Mouse (Mus musculus) testis, adult 2 months (tissue): ENCODE data around the gene Rnase11. TPM values are rescaled to one million over a fixed set of nuclear protein-coding genes. Genes with fewer than 3 reads are reported as not detected.

Experiments
- H3K27ac ChIP-seq: fragments of 200-500 bp; 2 replicates; pipeline ENCODE4 v1.5.1; 2012; ENCODE audit warnings: low read depth, low read length; ENCODE audit not compliant: control insufficient read depth, insufficient read depth
- H3K27me3 ChIP-seq: fragments of 200-500 bp; 2 replicates; pipeline ENCODE4 v1.6.1; 2012; ENCODE audit warnings: mild to moderate bottlenecking, low read length, moderate library complexity; ENCODE audit not compliant: control insufficient read depth, insufficient read depth
- H3K36me3 ChIP-seq: fragments of 200-500 bp; 2 replicates; pipeline ENCODE4 v1.6.1; 2012; ENCODE audit warnings: mild to moderate bottlenecking, low read length; ENCODE audit not compliant: control insufficient read depth, insufficient read depth
- H3K4me1 ChIP-seq: fragments of 200-500 bp; 2 replicates; pipeline ENCODE4 v1.6.1; 2012; ENCODE audit warnings: low read length; ENCODE audit not compliant: control insufficient read depth, insufficient read depth
- H3K4me3 ChIP-seq: fragments of 200-500 bp; 2 replicates; pipeline ENCODE4 v1.5.1; 2012; ENCODE audit warnings: low read depth, mild to moderate bottlenecking, low read length, moderate library complexity, mixed read lengths; ENCODE audit not compliant: control insufficient read depth
- CTCF ChIP-seq: fragments of 200-500 bp; IDR thresholded peaks from 2 replicates; pipeline ENCODE4 v1.5.1; 2012; ENCODE audit warnings: low read depth, mild to moderate bottlenecking, inconsistent platforms, low read length, moderate library complexity; ENCODE audit not compliant: control insufficient read depth, insufficient read depth, insufficient replicate concordance
- POLR2A ChIP-seq: fragments of 200-500 bp; IDR thresholded peaks from 2 replicates; pipeline ENCODE4 v1.6.1; 2012; ENCODE audit warnings: low read depth, mild to moderate bottlenecking, inconsistent platforms, low read length, moderate library complexity; ENCODE audit not compliant: control insufficient read depth
- polyA plus RNA-seq: library from polyadenylated mRNA; depleted of rRNA; stranded (reverse); fragments of >200 nt; gene quantifications from 2 replicates; pipeline ENCODE4 v1.2.3, GENCODE M21; 2012

The Rnase11 gene
- polyA plus RNA-seq, 1 experiment, result 0.22 TPM

DNA sequence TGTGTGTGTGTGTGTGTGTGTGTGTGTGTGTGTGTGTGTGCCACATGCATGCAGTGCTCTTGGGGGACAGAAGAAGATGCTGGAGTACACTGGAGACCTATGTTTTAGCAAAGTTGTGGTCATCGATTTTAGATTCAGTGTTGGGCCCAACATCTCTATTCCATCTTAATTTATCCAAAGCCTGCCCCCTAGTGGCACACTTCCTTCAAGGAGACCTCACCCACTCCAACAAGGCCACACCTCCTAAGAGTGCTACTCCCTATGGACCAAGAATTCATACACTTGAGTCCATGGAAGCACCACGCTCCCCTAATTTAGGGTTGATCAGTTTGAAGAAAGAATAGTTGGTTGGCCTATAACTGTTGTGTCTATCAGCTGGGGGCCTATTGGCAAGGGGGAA is 19.7 kb upstream of the Rnase11 start:
- H3K36me3 ChIP-seq, result no peaks in the 10 kb centered on the region
- no peak overlapping the region for H3K27ac ChIP-seq
- TF ChIP-seq CTCF (peak; percentile 3; the same call in 1 of the 2 replicates), POLR2A (no peak)
- H3K4me3 ChIP-seq, result no peak overlapping the region
- H3K4me1 ChIP-seq, result peaks cover 10% of the 10 kb centered on the region
- no peaks in the 10 kb centered on the region for H3K27me3 ChIP-seq

DNA sequence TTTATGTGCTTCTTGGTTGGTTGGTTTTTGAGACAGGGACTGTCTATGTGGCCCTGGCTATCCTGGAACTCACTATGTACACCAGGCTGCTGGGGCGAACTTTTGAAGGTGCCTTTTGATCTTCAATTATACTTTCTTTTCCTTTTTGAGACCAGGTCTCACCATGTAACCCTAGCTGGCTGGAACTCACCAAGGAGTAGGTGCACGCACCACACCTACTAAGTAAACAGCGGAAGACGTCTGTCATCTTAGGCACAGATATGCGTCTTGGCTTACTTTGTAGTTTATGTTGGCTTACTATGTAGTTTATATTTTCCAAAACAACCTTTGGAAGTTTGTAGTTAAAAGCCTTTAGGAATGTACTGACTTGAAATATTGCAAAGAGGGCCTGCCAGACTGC is 19.0 kb upstream of the Rnase11 start:
- Histone ChIP-seq H3K36me3 (no peaks in the 10 kb centered on the region), H3K27me3 (no peaks in the 10 kb centered on the region), H3K4me1 (peaks cover 11% of the 10 kb centered on the region), H3K4me3 (no peak overlapping the region), H3K27ac (no peak overlapping the region)
- TF ChIP-seq POLR2A (no peak), CTCF (no peak)

- Histone ChIP-seq H3K27me3 (no peaks in the 10 kb centered on the region), H3K4me1 (peaks cover 4% of the 10 kb centered on the region), H3K36me3 (no peaks in the 10 kb centered on the region), H3K4me3 (no peak overlapping the region), H3K27ac (no peak overlapping the region)
- TF ChIP-seq CTCF, result no peak
- no peak for TF ChIP-seq POLR2A
Measured at GRCm38 (mm10) chr14:51060761-51061160, 10.8 kb upstream of the Rnase11 start.

GRCm38 (mm10) chr14:51057401-51057831 is 7.5 kb upstream of the Rnase11 start, which contains the start of gene Rnase12:
Gene Rnase12, minus strand, starts transcription at chr14:51057661.
- no peak within 1 kb of the TSS for H3K27ac ChIP-seq
- H3K36me3 ChIP-seq, result no peaks in the 10 kb centered on the region
- H3K4me3 ChIP-seq, result no peak within 1 kb of the TSS
- no peaks in the 10 kb centered on the region for H3K27me3 ChIP-seq
- no peak for TF ChIP-seq CTCF
- TF ChIP-seq POLR2A, result no peak
- H3K4me1 ChIP-seq, result no peaks in the 10 kb centered on the region; the same call in 1 of the 2 replicates

GRCm38 (mm10) chr14:51054243-51055237 is 4.6 kb upstream of the Rnase11 start:
- no peaks in the 10 kb centered on the region; the same call in 1 of the 2 replicates for H3K4me1 ChIP-seq
- H3K36me3 ChIP-seq, result no peaks in the 10 kb centered on the region
- no peaks in the 10 kb centered on the region for H3K27me3 ChIP-seq
- TF ChIP-seq CTCF (no peak), POLR2A (no peak)
- H3K4me3 ChIP-seq, result no peak overlapping the region
- no peak overlapping the region for H3K27ac ChIP-seq

- H3K36me3 ChIP-seq, result no peaks in the 10 kb centered on the region
- no peaks in the 10 kb centered on the region; the same call in 1 of the 2 replicates for H3K4me1 ChIP-seq
- no peak overlapping the region for H3K27ac ChIP-seq
- H3K27me3 ChIP-seq, result no peaks in the 10 kb centered on the region
- no peak for TF ChIP-seq POLR2A
- TF ChIP-seq CTCF, result no peak
- no peak overlapping the region for H3K4me3 ChIP-seq
Measured at GRCm38 (mm10) chr14:51053176-51053575, 3.2 kb upstream of the Rnase11 start.

- Histone ChIP-seq H3K27ac (no peak overlapping the region), H3K27me3 (no peaks in the 10 kb centered on the region), H3K4me3 (no peak overlapping the region), H3K4me1 (no peaks in the 10 kb centered on the region; the same call in 1 of the 2 replicates), H3K36me3 (no peaks in the 10 kb centered on the region)
- TF ChIP-seq CTCF, result no peak
- TF ChIP-seq POLR2A, result no peak
Measured at GRCm38 (mm10) chr14:51051941-51052340, 2.0 kb upstream of the Rnase11 start.

DNA sequence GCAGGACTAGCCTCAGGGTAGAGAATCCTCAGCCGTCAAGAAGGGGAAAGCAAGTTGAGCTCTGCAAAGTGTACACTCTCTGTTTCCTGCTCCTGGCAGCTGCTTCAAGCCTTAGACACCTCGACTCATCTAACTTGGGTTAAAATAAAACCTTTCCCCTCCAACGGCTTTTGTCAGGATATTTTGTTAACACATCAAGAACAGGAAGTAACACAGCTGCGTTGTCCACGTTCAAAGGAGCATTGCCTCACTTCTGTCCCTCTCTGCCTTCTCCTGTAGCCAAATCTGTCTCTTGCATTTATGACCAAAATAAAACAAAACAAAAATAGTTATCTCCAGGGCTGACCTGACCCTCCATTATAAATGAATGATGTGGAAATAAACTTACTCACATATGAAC is 2.1 kb downstream of the Rnase11 start:
- H3K27me3 ChIP-seq, result no peaks in the 10 kb centered on the region
- H3K4me1 ChIP-seq, result no peaks in the 10 kb centered on the region
- H3K4me3 ChIP-seq, result no peak overlapping the region
- no peak overlapping the region for H3K27ac ChIP-seq
- TF ChIP-seq POLR2A (no peak), CTCF (no peak)
- H3K36me3 ChIP-seq, result no peaks in the 10 kb centered on the region
